Mouse (Mus musculus): Measurements from ENCODE around the gene Csnk2a1.
"Not testable (repeated sequence)": the region's sequence is repeated elsewhere in the genome, so short reads cannot be mapped to it uniquely, and the experiment has no call there.

Csnk2a1 gene

DNA sequence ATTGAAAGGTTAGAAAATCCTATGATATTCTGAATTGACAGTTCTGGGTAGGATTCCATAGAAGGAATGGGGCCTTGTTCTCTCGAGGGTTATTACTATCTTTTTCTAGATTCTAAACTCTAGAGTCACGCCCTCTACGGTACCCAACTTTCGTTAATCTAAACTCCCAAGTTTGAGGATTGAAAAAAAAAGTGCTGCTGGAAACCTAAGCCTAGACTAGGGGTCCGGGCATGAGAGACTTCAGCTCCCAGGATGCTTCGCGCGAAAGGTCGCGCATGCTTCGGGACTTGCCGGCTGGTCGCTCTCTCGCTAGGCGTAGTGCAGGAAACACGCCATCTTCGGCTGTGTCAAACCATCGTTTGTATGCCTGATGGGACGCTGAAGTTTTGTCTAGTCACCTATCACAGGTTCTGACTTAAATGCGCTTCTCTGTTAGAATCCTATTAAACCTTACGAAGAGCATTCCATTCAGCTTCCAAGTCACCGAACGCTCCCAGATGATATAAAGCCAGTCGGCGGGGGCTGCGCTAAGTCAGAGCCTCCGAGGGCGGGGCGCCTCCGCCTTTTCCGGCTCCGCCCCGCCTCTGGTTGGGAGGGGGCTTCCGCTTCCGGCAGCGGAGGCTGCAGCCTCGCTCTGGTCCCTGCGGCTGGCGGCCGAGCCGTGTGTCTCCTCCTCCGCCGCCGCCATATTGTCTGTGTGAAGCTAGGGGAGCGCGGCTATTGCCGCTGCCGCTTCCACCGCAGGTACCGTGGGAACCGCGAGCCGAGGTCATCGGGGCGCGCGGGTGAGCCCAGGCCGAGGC lies at the start of gene Csnk2a1:
Gene Csnk2a1 (plus strand): TSS at position 592 of the 803 bp plus-strand sequence.
- DNase-seq (ENCODE audit: low spot score): peak; percentile 91

DNA sequence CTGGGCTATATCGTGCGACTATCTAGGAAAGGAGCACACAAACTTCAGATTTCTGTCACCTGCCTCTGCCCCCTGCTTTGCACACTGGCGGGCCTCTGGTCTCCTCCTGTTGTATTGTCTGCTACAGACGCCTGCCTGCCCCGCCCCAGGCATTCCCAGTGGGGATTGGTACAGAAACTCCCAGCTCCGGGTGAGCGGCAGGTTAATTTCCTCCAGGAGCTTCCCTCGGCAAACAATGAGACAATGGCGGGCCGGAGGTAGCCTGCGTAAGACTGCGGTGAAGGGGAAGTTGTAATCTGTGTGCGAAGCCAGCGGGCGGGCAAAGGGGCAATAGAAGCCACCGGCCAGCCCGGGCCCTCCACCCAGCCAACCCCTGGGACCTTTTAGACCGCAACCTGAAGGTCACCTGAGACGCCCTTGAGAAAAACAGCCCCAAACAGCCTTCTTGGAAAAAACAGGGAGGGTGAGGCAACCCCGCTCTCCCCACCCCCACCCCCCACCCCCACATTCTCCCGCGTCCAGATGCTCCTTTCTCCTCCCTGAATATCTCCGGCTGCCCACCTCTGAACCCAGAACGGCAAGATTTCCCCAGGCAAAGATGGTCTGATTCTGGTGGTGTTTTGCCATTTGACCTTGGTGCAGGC lies 49.4 kb upstream of the Csnk2a1 start:
- DNase-seq (ENCODE audit: low spot score): no peak

DNA sequence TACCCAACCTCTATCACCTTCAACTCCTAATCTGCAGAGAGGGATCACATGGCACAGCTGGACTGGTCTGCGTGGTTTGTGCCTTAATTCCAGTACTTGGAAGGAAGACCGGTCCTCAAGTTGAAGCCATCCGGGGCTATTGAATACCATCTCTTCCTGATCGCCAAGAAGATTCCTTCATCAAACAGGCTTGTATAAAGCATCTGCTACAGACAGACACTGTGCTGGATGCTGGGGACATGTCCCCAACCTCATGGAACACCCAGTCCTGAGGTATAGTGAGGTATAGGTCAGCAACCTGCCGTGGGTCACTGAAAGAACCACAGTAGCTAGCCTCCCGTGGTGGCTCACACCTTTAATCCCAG lies 48.9 kb upstream of the Csnk2a1 start:
- no peak for DNase-seq (ENCODE audit: low spot score)

DNA sequence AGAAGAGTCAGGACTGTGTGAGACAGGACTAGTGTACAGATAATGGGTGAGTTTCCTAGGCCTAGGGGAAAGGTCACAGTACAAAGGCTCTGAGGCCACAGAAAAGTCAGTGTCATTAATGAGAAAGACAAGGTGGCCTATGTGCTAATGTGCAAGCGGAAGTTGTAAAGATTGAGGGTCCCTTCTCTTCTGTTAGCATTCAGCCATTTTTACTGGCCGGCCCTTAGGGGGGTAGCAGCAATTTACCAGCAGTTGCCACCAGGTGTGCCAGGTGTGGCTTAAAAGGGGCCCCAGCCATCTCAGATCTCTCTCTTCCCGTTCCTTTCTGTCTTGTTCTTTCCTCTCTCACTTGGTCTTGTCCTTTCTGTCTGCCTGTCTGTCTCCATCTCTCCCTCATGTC lies 48.3 kb upstream of the Csnk2a1 start:
- DNase-seq (ENCODE audit: low spot score): no peak

DNA sequence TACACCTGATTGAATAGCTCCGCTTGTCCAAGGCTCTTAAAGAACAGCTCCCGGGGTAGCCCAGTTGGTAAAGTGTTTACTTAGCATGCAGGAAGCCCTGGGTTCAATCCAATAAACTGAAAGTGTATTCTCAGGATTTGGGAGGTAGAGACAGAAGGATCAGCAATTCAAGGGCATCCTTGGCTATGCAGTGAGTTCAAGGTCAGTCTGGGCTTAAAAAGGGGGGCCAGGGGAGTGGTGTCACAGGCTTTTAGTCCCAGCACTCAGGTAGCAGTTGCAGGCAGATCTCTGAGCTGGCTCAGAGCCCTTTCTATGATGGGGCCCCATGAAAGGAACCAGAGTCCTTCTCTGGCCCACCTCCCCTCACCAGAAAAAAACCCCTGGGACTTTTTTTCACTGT lies 47.3 kb upstream of the Csnk2a1 start:
- DNase-seq (ENCODE audit: low spot score): no peak

DNA sequence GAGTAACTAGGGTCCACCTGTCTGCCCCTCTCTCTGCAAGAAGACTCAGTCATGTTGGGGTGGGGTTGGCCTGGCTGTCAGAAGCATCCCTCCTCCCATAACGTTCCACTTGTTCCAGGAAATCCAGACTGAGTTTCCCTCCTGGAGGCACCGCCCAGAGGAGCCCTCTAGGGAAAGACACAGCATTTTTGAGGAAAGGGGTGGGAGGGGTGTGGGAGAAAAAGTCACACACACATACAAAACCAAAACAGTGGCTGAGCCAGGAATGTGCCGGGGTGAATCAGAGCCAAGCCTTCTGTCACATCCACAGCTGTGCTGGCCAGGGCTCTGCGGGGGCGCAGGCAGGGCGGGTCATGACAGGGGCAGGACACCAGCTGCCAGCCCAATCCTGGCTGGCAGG lies 46.3 kb upstream of the Csnk2a1 start:
- DNase-seq (ENCODE audit: low spot score): no peak

DNA sequence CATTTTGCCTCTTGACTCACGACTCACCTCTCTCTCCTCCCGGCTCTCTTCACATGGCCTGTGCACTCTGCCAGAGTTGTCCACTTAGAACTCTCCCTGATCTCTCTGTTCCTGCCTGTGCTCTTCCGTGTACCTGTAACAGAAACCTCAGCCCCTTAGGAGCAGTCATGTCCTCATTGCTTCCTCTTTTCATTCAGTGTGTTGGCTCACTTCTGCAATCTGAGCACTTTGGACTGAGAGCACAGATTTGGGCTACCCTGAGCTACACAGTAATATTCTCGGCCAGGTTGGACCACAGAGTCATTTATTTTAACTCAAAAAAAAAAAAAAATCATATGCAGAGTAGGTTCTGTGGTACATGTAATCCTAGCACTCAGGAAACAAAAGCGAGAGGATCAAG lies 39.5 kb upstream of the Csnk2a1 start:
- no peak for DNase-seq (ENCODE audit: low spot score)

DNA sequence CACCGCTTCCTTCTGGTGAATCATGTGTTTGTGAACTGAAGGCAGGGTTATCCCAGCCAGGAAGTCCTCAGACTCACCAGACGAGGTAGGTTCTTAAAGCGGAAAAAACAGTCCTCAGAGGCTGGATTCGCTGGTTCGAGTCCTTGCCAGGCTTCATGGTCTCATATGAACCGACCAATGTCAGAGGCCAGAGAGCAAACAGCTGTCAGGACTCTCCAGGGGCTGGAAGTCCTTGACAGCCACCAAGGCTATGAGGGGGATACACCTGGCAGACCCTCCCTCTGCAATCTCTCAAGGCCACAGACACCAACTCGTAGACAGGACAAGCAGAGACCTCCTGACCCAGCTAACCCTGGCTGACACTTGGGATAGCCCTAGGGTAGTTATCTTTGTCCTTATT lies 37.4 kb upstream of the Csnk2a1 start:
- no peak for DNase-seq (ENCODE audit: low spot score)

DNA sequence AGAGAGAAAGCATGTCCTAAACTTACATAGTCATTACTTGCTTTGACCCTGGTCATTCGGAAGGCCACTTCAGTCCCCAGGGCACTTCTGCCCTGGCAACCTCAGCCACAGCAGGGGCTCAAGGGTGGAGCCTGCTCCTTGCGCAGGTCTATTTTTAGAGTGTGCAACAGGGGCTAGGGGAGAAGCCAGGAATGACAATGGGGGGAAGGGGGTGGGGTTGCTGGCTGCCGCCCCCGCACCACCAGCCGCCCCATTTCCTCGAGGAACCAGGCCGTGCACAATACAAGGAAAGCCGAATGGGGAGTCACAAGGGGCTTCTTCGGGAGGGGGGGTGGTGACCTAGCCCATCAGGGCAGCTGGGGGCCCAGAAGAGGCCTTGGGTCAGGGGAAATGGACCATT lies 37.0 kb upstream of the Csnk2a1 start:
- DNase-seq (ENCODE audit: low spot score): no peak

DNA sequence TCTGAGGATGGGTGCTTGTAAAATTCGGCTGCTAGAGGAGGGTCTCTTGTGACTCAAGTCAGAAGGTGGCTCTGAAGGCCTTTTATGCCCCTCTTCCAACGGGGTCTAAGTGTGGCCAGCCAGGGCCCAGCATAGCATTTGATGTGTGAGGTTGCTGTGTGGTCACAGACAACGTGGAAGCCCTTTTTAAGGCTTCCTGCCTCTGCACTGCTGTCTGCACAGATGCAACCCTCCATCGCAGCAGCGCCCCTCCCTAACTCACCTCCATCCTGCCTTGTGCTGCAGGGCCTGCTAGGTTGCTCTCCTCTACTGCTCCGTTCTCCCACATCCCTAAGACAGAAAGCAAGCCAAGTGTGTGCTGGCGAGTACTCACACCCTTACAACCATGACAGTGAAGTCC lies 36.5 kb upstream of the Csnk2a1 start:
- no peak for DNase-seq (ENCODE audit: low spot score)

DNA sequence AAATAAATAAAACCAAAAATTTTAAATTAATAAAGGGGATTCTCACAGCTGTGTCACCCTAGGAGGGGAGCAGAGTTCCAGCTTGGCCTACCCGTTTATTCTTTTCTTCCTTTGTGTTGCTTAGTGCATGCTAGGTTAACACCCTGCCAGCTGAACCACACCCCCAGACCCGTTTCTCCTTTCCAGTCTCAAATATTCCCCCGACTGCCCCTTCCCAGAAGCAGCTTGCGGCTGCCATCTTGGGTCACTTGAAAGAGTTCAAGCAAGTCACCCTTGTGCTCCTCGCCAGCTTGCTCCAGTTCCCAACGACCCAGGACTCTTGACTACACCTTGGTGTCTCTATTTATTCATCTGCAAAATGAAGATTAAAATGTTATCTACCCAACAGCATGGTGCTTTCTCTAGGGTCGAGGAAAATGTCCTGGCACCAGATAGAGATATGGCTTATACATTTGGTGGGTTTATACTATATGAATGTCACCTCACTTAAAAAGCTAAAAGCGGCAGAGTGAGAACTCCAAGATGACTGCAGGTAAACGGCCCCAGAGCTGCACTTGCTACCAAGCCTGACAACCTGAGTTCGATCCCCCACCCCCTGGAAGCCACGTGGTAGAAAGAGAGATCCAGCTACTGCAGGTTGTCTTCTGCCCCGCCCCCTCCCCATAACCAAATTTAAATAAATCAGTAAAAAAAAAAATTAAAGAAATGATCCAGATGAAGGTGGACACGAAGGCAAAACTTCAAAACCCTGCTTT lies 33.9 kb upstream of the Csnk2a1 start:
- DNase-seq (ENCODE audit: low spot score): no peak

DNA sequence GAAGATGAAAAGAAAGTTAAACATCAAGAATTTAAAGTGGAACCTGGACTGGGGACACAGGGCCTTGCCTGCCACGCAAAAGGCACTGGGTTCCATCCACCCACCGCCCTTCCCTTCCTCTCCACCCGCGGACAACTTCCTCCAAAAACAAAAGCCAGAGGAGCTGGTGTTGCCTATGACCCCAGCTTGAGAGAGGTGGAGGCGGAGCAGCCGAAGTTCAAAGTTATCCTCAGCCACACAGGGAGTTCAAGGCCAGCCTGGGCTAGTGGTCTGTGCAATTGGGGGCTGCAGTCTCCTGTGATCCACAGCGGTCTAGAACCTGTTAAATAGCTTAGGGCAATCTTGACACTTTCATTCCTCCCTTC lies 33.3 kb upstream of the Csnk2a1 start:
- DNase-seq (ENCODE audit: low spot score): no peak

DNA sequence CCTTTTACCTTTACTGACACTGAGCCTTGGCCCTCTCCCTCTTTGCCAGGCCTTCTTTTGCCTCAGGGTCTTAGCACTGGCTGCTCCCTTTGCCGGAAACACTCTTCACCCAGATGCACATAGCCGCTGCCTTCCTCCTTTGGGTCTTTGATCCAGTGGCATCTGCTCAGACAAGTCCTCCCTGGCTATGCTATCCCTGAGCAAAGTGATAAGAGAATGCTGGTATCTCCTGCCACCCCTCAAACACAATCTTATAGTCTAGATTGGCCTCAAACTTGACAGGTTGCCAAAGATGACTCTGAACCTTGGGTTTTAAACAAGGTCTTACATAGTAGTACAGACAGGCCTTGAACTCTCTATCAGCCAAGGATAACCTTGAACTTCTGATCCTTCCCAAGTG lies 32.1 kb upstream of the Csnk2a1 start:
- DNase-seq (ENCODE audit: low spot score): no peak

DNA sequence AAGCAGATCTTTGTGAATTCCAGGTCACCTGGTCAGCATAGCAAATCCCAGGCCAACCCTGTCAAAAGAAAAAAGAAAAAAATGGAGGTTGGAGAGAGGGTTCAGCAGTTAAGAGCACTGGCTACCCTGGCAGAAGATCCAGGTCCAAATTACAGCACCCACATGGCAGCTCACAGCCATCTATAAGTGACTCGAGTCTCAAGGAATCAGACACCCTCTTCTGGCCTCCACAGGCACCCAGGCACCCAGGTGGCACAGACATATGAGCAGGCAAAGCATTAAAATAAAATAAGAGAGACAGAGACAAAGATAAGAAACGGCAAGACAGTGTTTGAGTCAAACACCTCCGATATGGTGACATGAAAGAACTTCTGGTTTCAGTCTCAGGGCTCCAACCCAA lies 29.7 kb upstream of the Csnk2a1 start:
- no peak for DNase-seq (ENCODE audit: low spot score)

DNA sequence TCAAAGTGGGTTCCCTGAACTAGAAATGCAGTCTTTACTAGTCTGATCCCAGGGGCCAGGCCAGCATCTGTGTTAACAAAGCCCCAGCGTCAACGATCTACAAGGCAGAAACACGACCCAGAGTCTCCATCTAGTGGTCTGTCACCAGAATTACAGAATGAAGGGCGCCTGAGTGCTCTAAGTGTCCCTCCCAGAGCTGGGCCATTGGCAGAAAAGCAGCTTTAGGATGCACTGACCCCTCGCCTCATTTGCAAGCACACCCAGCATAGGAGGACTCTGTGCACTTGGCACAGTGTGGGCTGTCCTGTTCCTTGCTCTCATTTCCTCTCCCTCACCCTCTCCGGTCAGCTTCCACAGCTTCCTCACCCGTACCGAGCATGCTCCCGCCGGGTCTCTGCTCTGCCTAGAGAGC lies 29.3 kb upstream of the Csnk2a1 start:
- peak; percentile 19 for DNase-seq (ENCODE audit: low spot score)

DNA sequence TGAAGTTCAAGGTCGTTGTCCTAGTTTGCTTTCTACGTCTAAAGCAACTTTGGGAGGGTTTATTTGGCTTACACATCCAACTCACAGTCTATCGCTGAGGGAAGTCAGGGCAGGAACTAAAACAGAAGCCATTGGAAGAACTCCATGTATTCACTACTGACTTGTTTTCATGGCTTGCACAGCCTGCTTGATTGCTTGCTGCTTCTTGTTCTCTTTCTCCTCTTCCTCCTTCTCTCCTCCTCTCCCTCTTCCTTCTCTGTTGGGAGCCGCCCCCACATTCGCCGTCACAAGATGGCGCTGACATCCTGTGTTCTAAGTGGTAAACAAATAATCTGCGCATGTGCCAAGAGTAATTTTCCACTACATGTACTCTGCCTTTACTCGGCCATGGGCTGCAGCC lies 20.5 kb upstream of the Csnk2a1 start:
- DNase-seq (ENCODE audit: low spot score): not testable (repeated sequence)

DNA sequence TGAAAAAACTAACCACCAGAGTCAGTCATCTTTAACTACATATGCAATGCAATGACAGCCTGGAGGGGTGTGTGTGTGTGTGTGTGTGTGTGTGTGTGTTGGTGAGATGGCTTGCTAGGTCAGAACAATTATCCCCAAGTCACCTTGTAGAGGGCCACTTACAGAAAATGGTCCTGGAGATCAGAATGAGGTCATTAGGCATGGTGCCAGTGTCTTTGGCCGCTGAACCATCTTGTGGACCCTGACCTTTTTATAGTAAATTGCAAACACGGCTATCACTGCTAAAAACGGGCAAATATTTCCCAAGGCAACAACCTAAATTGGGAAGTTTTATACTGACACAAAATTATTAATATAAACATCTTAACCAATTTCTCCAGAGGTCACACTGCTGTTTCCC lies 14.8 kb upstream of the Csnk2a1 start:
- DNase-seq (ENCODE audit: low spot score): no peak

DNA sequence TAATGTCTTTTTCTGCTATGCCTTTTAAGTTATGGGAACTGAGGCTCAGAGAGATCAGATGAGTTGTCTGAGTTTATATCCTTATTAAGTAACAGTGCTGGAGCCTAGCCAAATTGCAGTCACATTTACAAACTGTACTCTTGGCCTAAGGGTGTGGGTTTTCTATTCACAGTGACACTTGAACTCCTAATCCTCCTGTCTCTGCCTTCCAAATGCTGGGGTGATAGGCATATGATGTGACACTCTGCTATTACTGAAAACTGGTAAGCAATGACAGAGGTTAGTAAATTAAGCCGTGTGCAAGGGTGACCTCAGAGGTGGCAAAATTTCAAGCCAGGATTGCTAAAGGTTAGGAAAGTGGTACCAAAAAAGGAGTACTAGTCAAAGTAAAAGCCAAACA lies 9.7 kb upstream of the Csnk2a1 start:
- DNase-seq (ENCODE audit: low spot score): no peak

DNA sequence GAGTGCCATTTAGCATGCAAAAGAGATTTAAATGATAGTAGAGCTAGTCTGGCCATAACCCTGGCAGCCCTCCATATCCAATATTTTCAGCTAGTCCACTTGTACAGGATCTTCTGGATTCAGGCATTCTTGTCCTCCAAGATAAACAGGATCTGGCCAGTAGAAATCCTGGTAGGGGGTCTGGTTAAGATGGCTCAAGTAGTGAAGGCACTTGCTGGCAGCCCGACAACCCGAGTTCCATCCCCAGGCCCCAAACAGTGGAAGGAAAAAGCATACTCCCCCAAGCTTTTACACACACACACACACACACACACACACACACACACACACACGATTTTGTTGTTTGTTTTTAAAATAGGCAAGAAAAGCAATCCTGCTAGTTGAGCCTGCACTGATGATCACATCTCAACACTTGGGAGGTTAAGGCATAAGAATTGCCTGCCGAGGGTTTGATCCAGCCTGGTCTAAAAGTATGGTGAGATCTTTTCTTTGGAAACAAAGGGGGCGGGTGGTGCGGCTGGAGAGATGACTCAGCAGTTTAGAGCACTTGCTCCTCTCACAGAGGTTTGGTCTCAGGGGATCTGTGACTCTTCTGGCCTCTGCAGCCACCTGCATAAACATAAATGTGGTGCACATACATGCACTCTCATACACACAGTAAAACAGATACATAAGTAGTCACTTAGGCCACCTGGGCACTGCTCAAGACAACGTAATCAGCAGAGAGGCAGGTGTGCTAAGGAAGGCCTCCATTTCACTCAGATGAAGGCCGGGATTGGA lies 2.9 kb upstream of the Csnk2a1 start:
- DNase-seq (ENCODE audit: low spot score): no peak

DNA sequence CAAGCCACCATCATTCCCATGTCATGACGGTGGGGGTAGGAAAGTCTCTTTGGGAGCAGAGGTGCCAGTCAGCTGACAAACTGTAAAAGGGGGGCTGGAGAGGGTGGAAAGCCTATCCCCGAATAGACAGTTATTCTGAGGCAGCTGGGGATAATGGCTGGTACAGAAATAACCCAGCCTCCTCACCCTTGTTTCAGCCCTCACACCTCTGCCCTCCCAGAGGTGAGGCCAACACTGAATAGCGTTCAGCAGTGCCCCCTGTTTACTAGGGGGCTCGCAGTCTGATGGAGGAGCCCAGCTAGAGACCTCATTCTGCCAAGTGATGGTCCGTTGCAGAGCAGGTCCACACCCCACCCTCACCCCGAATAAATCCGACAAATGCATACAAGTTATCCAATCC lies 1.1 kb upstream of the Csnk2a1 start:
- DNase-seq (ENCODE audit: low spot score): no peak

DNA sequence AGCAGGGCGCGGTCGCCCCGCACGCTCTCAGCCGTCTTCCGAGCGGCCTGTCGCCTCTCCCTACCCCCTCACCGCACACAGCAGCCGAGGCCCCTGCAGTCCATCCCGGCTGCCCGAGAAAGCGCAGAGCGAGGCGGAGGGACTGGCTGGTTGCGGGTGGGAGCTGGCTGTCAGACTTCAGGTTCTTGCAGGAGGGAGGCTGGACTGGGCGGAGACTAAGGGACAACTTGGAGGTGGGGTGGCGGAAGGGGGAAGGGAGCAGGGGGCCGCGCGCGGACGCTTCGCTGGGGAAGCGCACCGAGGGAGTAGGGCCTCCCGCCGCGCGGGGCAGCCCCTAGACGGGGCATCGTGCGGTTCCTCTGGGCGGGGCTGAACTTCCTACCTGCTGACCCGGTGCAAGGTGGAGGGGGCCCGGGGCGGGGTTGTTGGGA lies 427 bp downstream of the Csnk2a1 start:
- DNase-seq (ENCODE audit: low spot score): no peak

DNA sequence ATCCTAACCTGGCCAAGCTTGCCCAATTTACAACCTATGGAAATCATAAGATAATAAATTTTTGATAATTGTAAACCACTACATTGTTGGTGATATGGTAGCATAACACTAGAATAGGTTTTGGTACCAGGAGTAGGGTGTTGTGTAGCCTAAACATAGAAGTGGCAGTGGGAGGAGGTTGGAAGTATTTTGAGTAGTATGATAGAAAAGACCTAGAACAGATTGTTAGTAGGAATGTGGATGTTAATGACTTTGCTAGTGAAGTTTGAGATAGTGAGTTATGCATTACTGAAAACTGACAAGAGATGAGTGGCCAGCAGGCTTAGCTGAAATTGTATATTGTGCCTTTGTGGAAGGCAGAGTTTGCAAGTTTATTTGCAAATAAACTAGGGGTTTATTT lies 3.4 kb downstream of the Csnk2a1 start:
- DNase-seq (ENCODE audit: low spot score): no peak

DNA sequence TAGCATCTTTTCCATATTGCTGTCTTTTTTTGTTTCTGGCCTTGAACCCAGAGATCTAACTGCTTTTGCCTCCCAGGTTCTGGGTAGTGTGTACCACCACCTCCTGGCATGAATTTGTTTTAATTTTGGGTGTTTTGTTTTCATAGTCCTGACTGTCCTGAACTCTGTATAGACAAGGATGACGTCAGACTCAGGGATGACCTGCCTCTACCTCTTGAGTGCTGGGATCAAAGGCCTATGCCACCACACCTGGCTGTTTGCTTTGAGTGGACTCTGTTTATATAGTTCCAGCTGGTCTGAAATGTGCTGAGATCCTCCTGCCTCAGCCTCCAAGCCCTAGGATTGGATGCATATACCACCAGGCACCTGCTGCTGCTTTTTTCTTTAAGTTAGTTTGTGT lies 11.3 kb downstream of the Csnk2a1 start:
- no peak for DNase-seq (ENCODE audit: low spot score)
